17 mouse cellular contexts compared by ENCODE assay signal in the genomic region with DNA sequence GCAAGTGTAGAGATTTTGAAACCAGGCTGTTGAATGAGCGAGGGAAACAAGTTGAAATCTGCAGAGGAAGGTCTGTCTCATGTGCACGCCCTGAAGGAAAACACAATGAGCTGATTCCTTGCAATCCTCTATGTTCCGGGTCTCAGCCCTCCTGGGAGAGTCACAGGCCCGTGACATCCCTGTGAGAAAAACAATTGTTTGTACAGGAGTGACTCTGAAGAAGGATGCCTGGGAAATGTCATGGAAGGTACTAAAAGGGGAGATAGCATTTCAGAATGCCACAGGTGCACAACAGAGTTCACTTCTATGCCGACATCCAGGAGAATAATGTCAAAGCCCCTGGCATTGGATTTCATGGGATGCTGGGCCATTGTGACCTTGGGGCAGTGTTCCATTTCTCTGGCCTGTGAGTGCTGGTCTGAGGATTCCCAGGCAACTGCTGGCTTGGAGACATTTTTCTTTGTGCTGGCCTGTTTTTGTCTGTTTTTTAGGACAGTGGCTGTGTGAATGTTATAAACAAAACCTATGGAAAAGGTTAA.
"Had no signal": no experiment of that assay in that cellular context is flagged by ENCODE, and none has a peak within 500 bp of the region (broad histone marks: within the 10 kb centered on the region; RNA-seq: fewer than 3 reads in every experiment).

No protein-coding gene starts in this region.

- DNase-seq: kidney, adult 8-10 months; layer of hippocampus, adult 9-11 months; layer of hippocampus, postnatal 36 days; liver; liver, embryonic 13.5 days; liver, postnatal 0 days; lung, postnatal 14 days; right cerebral cortex, postnatal 14 days; thymus, adult 2 months; thymus, postnatal 25 days had no signal

- H3K4me2 ChIP-seq: limb, embryonic 12.5 days; liver, embryonic 13.5 days; lung, embryonic 15.5 days; stomach, embryonic 15.5 days had no signal

- H3K36me3 ChIP-seq: limb, embryonic 12.5 days; liver, embryonic 13.5 days; lung, embryonic 15.5 days; stomach, embryonic 15.5 days had no signal

- H3K27me3 ChIP-seq: limb, embryonic 12.5 days; liver, embryonic 13.5 days; lung, embryonic 15.5 days; megakaryocyte, embryonic 14.5 days; stomach, embryonic 15.5 days had no signal

- H3K9ac ChIP-seq: limb, embryonic 12.5 days; liver, embryonic 13.5 days; liver, postnatal 0 days; lung, embryonic 15.5 days; stomach, embryonic 15.5 days had no signal

- H3K9me3 ChIP-seq: limb, embryonic 12.5 days; liver, embryonic 13.5 days; lung, embryonic 15.5 days; megakaryocyte, embryonic 14.5 days; stomach, embryonic 15.5 days had no signal

- H3K4me3 ChIP-seq: limb, embryonic 12.5 days; liver, embryonic 13.5 days; lung, embryonic 15.5 days; megakaryocyte, embryonic 14.5 days; stomach, embryonic 15.5 days had no signal

- H3K4me1 ChIP-seq: limb, embryonic 12.5 days; liver, embryonic 13.5 days; lung, embryonic 15.5 days; megakaryocyte, embryonic 14.5 days; stomach, embryonic 15.5 days had no signal

- ATAC-seq: intestine, embryonic 16.5 days; liver, postnatal 0 days; midbrain, embryonic 16.5 days had no signal

- H3K27ac ChIP-seq: limb, embryonic 12.5 days; liver, embryonic 13.5 days; lung, embryonic 15.5 days; macrophage; stomach, embryonic 15.5 days had no signal
